Comparison of ENCODE assay signal across 11 mouse cellular contexts in genomic region chr11:118729373-118729772, GRCm38 (mm10).
DNase-seq lines count a peak whose midpoint lies in the region; ATAC-seq and TF ChIP-seq lines count a peak whose summit lies in the region.
"Had no signal": no experiment of that assay in that cellular context is flagged by ENCODE, and none has a peak within 500 bp of the region (broad histone marks: within the 10 kb centered on the region; RNA-seq: fewer than 3 reads in every experiment).

No protein-coding gene starts in this region.

- no peak for DNase-seq in forebrain, postnatal 0 days
- DNase-seq in forebrain, embryonic 11.5 days (ENCODE audit: low spot score) = no peak
- DNase-seq in urinary bladder, postnatal 25 days (ENCODE audit: low spot score) = peak; percentile 41
- DNase-seq in urinary bladder, adult 2 months (ENCODE audit: low spot score) = no peak
- no peak for DNase-seq in frontal cortex, postnatal 25 days (ENCODE audit: low spot score in 2 of 2)
- DNase-seq in right cerebral cortex, postnatal 36 days (ENCODE audit: low spot score in 2 of 2) = no peak

- 38% methylated on average over 8 of the region's 8 CpGs for WGBS in forebrain, postnatal 0 days
- WGBS in forebrain, embryonic 11.5 days = 54% methylated on average over 8 of the region's 8 CpGs
- WGBS in lung, embryonic 15.5 days = 16% methylated on average over 8 of the region's 8 CpGs
- 39% methylated on average over 8 of the region's 8 CpGs for WGBS in forebrain, embryonic 15.5 days

- H3K36me3 ChIP-seq in forebrain, postnatal 0 days (ENCODE audit: insufficient read depth) = no peaks in the 10 kb centered on the region
- H3K36me3 ChIP-seq in forebrain, embryonic 11.5 days (ENCODE audit: control insufficient read depth, insufficient read depth, low read length) = no peaks in the 10 kb centered on the region
- no peaks in the 10 kb centered on the region for H3K36me3 ChIP-seq in lung, embryonic 15.5 days
- H3K36me3 ChIP-seq in forebrain, embryonic 15.5 days = no peaks in the 10 kb centered on the region
- H3K36me3 ChIP-seq: hindbrain, embryonic 15.5 days; limb, embryonic 15.5 days had no signal

- TF ChIP-seq CTCF in forebrain, postnatal 0 days (IDR thresholded peaks at IDR 0.05; ENCODE audit: low read depth) = no peak

- H3K4me2 ChIP-seq in forebrain, postnatal 0 days (ENCODE audit: low read depth) = no peak overlapping the region
- H3K4me2 ChIP-seq in forebrain, embryonic 11.5 days (ENCODE audit: low read depth, low read length, severe bottlenecking) = no peak overlapping the region
- peak overlapping the region; percentile 22; the same call in 1 of the 2 replicates for H3K4me2 ChIP-seq in lung, embryonic 15.5 days
- no peak overlapping the region for H3K4me2 ChIP-seq in forebrain, embryonic 15.5 days (replicated peaks)
- H3K4me2 ChIP-seq: hindbrain, embryonic 15.5 days; limb, embryonic 15.5 days had no signal

- no peaks in the 10 kb centered on the region for H3K9me3 ChIP-seq in forebrain, postnatal 0 days (ENCODE audit: low read length)
- no peaks in the 10 kb centered on the region for H3K9me3 ChIP-seq in forebrain, embryonic 11.5 days (ENCODE audit: control insufficient read depth, low read length)
- H3K9me3 ChIP-seq in lung, embryonic 15.5 days = no peaks in the 10 kb centered on the region
- no peaks in the 10 kb centered on the region for H3K9me3 ChIP-seq in forebrain, embryonic 15.5 days
- H3K9me3 ChIP-seq: hindbrain, embryonic 15.5 days; limb, embryonic 15.5 days had no signal

- ATAC-seq in forebrain, postnatal 0 days = peak; percentile 19; the same call in 1 of the 2 replicates
- ATAC-seq in forebrain, embryonic 11.5 days (replicated peaks; ENCODE audit: low FRiP score) = no peak
- peak; percentile 94 for ATAC-seq in lung, embryonic 15.5 days (ENCODE audit: borderline replicate concordance, extremely low read depth, low FRiP score, low TSS enrichment)
- no peak for ATAC-seq in forebrain, embryonic 15.5 days (replicated peaks)
- ATAC-seq: activated CD4-positive, CD25-positive, alpha-beta regulatory T cell, adult 4 months had no signal

- no peaks in the 10 kb centered on the region for H3K27me3 ChIP-seq in forebrain, postnatal 0 days (ENCODE audit: insufficient read depth, low read length)
- H3K27me3 ChIP-seq in forebrain, embryonic 11.5 days (ENCODE audit: control insufficient read depth, insufficient read depth, low read length) = no peaks in the 10 kb centered on the region
- H3K27me3 ChIP-seq in lung, embryonic 15.5 days = no peaks in the 10 kb centered on the region
- no peaks in the 10 kb centered on the region for H3K27me3 ChIP-seq in forebrain, embryonic 15.5 days
- H3K27me3 ChIP-seq: hindbrain, embryonic 15.5 days; limb, embryonic 15.5 days had no signal

- H3K9ac ChIP-seq in forebrain, postnatal 0 days = no peak overlapping the region
- no peak overlapping the region for H3K9ac ChIP-seq in forebrain, embryonic 11.5 days (ENCODE audit: low read length)
- H3K9ac ChIP-seq in lung, embryonic 15.5 days = no peak overlapping the region
- H3K9ac ChIP-seq in forebrain, embryonic 15.5 days (replicated peaks) = no peak overlapping the region
- H3K9ac ChIP-seq: hindbrain, embryonic 15.5 days; limb, embryonic 15.5 days had no signal

- no peak overlapping the region for H3K27ac ChIP-seq in forebrain, postnatal 0 days (ENCODE audit: low read depth, low read length)
- no peak overlapping the region for H3K27ac ChIP-seq in forebrain, embryonic 11.5 days (ENCODE audit: low read depth, low read length)
- H3K27ac ChIP-seq in lung, embryonic 15.5 days = peak overlapping the region; percentile 85
- no peak overlapping the region for H3K27ac ChIP-seq in forebrain, embryonic 15.5 days (replicated peaks)
- H3K27ac ChIP-seq: limb, embryonic 15.5 days had no signal

- no peaks in the 10 kb centered on the region for H3K4me1 ChIP-seq in forebrain, postnatal 0 days (ENCODE audit: insufficient read depth)
- no peaks in the 10 kb centered on the region; the same call in 1 of the 2 replicates for H3K4me1 ChIP-seq in forebrain, embryonic 11.5 days (replicated peaks; ENCODE audit: control insufficient read depth, insufficient read depth, low read length)
- H3K4me1 ChIP-seq in lung, embryonic 15.5 days = peaks cover 19% of the 10 kb centered on the region
- peaks cover 23% of the 10 kb centered on the region for H3K4me1 ChIP-seq in forebrain, embryonic 15.5 days

- H3K4me3 ChIP-seq in forebrain, postnatal 0 days (ENCODE audit: low read depth, low read length) = no peak overlapping the region
- no peak overlapping the region for H3K4me3 ChIP-seq in forebrain, embryonic 11.5 days (ENCODE audit: low read depth, low read length)
- H3K4me3 ChIP-seq in lung, embryonic 15.5 days = no peak overlapping the region
- H3K4me3 ChIP-seq in forebrain, embryonic 15.5 days = no peak overlapping the region
- H3K4me3 ChIP-seq: hindbrain, embryonic 15.5 days; limb, embryonic 15.5 days had no signal

Comparison
In these comparisons a context has a peak if more than half of its experiments do, and no peak if none do; other contexts are left out.
1. ATAC-seq: peak in forebrain, postnatal 0 days (single experiment) and lung, embryonic 15.5 days (single experiment); none in forebrain, embryonic 11.5 days (single experiment) and forebrain, embryonic 15.5 days (single experiment).